Mouse (Mus musculus) liver, adult 2 months (tissue): Measurements from ENCODE around the gene Agbl5.

ENCODE experiments used
- CTCF ChIP-seq: fragments of 200-500 bp; IDR thresholded peaks from 2 replicates; pipeline ENCODE4 v1.5.1; 2011; ENCODE audit warnings: low read depth, low read length, control low read depth
- POLR2A ChIP-seq: fragments of 200-500 bp; IDR thresholded peaks from 2 replicates; pipeline ENCODE4 v1.6.1; 2011; ENCODE audit warnings: low read length, control low read depth; ENCODE audit not compliant: insufficient read depth; ENCODE audit errors: extremely low read depth

DNA sequence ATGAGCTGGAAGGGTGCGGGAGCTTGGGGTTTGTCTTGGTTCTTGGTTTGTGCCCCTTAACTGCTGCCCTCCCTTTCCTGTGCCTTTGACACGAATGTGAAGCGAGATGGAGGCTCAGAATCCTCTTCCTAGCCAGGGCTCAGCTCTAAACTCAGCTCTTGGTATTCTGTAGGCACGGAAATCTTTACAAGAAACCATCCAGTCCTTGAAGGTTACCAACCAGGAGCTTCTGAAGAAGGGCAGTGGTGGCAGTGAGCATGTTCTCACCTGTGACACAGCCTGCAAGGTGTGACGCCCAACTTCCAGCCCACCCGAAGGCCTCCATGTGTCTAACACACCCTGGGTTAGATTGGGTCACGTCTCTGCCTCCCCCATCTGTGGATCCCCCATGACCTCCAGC, 14.1 kb upstream of the Agbl5 start:
- TF ChIP-seq CTCF (no peak), POLR2A (no peak)
